In genomic region chr1:64956479-64956961, GRCm38 (mm10) we compare ENCODE assay signal across 8 mouse cellular contexts. TPM values are rescaled to one million over a fixed set of nuclear protein-coding genes. Genes with fewer than 3 reads are reported as not detected.
DNase-seq lines count a peak whose midpoint lies in the region; ATAC-seq lines count a peak whose summit lies in the region.

Plekhm3 (minus strand) TSS chr1:64956824.

- H3K9me3 ChIP-seq in hindbrain, embryonic 15.5 days = no peaks in the 10 kb centered on the region

- peak; percentile 95 for ATAC-seq in hindbrain, embryonic 15.5 days (ENCODE audit: low FRiP score, low read depth)

- peak within 1 kb of the TSS; percentile 63 for H3K4me3 ChIP-seq in hindbrain, embryonic 15.5 days

- H3K4me1 ChIP-seq in hindbrain, embryonic 15.5 days (replicated peaks) = peaks cover 10% of the 10 kb centered on the region; the same call in 1 of the 2 replicates

- H3K27me3 ChIP-seq in hindbrain, embryonic 15.5 days = no peaks in the 10 kb centered on the region

- H3K9ac ChIP-seq in hindbrain, embryonic 15.5 days = peak within 1 kb of the TSS; percentile 70

- H3K4me2 ChIP-seq in hindbrain, embryonic 15.5 days = peak within 1 kb of the TSS; percentile 55

- DNase-seq in T-cell, adult 2 months (ENCODE audit: low spot score) = peak; percentile 65
- peak; percentile 87 to 92 for DNase-seq in cerebellum, postnatal 36 days
- peak; percentile 86 to 87 for DNase-seq in frontal cortex, postnatal 36 days (ENCODE audit: low spot score in 2 of 2)
- peak; percentile 79 to 87 for DNase-seq in layer of hippocampus, postnatal 36 days
- DNase-seq in lung, postnatal 25 days (ENCODE audit: low spot score) = peak; percentile 82
- DNase-seq in retina, adult 2 months (ENCODE audit: low read depth, low spot score) = peak; percentile 75
- DNase-seq in thymus, postnatal 25 days = peak; percentile 71

- H3K36me3 ChIP-seq in hindbrain, embryonic 15.5 days = no peaks in the 10 kb centered on the region

- H3K27ac ChIP-seq in hindbrain, embryonic 15.5 days (replicated peaks) = peak within 1 kb of the TSS; percentile 82

- under 1% methylated on average over 42 of the region's 43 CpGs for WGBS in hindbrain, embryonic 15.5 days

RNA-seq across cellular contexts. Expression of gene Plekhm3, which starts in this region (rescaled TPM):
- 11.1 and 13.2 TPM in 2 replicates for polyA plus RNA-seq in hindbrain, embryonic 15.5 days (2015; fragmentation: Nextera tagmentation; extraction: Ambion mirVana)
- total RNA-seq in layer of hippocampus, postnatal 36 days (2021) = 10 to 100 TPM; 30.7 to 35.0 TPM

Comparison
In these comparisons a context has a peak if more than half of its experiments do, and no peak if none do; other contexts are left out.
1. Peak in every context shown above with its lines: DNase-seq, ATAC-seq, H3K4me3 ChIP-seq and H3K27ac ChIP-seq.